Mouse (Mus musculus): ENCODE data around the gene Tmprss12.
"Not testable (repeated sequence)": the region's sequence is repeated elsewhere in the genome, so short reads cannot be mapped to it uniquely, and the experiment has no call there.

Tmprss12 gene

GRCm38 (mm10) chr15:100325235-100325634, 44.6 kb downstream of the Tmprss12 start:
- DNase-seq (ENCODE audit: low spot score) = no peak

DNA sequence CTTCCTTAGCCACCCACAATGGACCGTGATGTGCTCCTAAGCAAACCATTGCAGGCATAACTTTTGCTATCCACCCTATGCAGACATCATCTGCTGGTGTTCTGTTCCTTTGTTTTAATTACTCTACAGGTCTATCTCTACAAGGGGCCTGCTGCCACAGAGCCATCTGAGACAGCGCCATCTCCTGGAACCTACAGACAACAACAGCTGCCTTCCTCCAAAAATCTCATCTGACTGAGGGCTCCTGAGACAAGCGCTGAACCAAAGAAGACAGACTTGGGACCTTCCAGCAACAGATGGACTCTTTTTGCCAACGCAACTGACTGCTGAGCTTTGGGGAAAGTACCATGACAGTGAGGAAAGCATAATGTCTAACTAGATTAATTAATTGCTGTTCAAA, 47.5 kb downstream of the Tmprss12 start:
- DNase-seq (ENCODE audit: low spot score) = not testable (repeated sequence)

DNA sequence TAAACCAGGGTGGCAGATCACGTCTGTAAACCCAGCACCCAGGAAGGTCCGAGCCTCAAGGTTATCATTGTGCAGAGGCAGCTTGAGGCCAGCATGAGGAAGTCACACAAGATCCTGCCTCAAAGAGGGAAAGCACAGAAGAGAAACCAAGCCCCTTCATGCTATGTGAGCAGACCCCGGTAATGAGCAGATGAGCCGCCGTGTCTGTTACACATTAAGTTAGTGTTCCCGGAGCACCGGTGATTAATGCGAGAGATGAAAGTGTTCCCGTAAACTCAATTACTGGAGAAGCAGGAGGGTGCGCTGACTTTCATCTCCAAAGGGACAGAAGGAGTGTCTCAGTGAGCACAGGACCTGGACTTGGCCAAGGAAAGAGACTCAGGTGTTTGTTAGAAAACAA, 48.7 kb downstream of the Tmprss12 start:
- not testable (repeated sequence) for DNase-seq (ENCODE audit: low spot score)

GRCm38 (mm10) chr15:100330739-100331138, 50.1 kb downstream of the Tmprss12 start:
- no peak for DNase-seq (ENCODE audit: low spot score)

GRCm38 (mm10) chr15:100332077-100332961, 51.7 kb downstream of the Tmprss12 start:
- DNase-seq (ENCODE audit: low spot score) = not testable (repeated sequence)

GRCm38 (mm10) chr15:100334629-100335028, 54.0 kb downstream of the Tmprss12 start, which contains the start of gene Mettl7a3:
Gene Mettl7a3, plus strand, starts transcription at chr15:100334929.
- DNase-seq (ENCODE audit: low spot score) = no peak

GRCm38 (mm10) chr15:100337328-100337727, 56.7 kb downstream of the Tmprss12 start:
- not testable (repeated sequence) for DNase-seq (ENCODE audit: low spot score)

DNA sequence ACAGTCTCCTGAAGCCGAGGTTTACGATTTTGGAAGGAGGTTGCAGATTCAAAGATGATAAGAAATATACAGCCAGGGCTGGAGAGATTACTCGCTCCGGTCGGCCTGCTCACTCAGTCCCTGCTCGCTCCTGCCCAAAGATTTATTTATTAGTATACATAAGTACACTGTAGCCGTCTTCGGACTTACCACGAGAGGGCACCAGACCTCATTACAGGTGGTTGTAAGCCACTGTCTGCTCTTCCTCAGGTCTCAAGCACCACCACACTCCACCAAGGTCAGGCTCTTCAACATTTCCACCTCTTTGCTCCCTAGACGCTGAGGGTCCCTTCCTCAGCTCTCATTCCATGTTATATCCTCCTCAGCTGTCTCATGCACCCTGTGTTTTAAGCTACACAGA, 57.2 kb downstream of the Tmprss12 start:
- DNase-seq (ENCODE audit: low spot score) = not testable (repeated sequence)

GRCm38 (mm10) chr15:100341314-100341980, 60.8 kb downstream of the Tmprss12 start:
- not testable (repeated sequence) for DNase-seq (ENCODE audit: low spot score)

All from retina, embryonic 14.5 days (tissue).